14 mouse cellular contexts compared by ENCODE assay signal in genomic region chr14:62585338-62585737, GRCm38 (mm10). TPM values are rescaled to one million over a fixed set of nuclear protein-coding genes. Genes with fewer than 3 reads are reported as not detected.
DNase-seq lines count a peak whose midpoint lies in the region; ATAC-seq lines count a peak whose summit lies in the region.
"Had no signal": no experiment of that assay in that cellular context is flagged by ENCODE, and none has a peak within 500 bp of the region (broad histone marks: within the 10 kb centered on the region; RNA-seq: fewer than 3 reads in every experiment).

No protein-coding gene starts in this region.

- intact Hi-C loops in heart, postnatal 14 days (cut with DNase I): no loop called here

- no peak overlapping the region for H3K4me2 ChIP-seq in forebrain, embryonic 15.5 days (replicated peaks)
- no peak overlapping the region for H3K4me2 ChIP-seq in midbrain, embryonic 12.5 days (replicated peaks)
- H3K4me2 ChIP-seq in intestine, embryonic 15.5 days (replicated peaks): no peak overlapping the region

- H3K9ac ChIP-seq in forebrain, embryonic 15.5 days (replicated peaks): no peak overlapping the region
- no peak overlapping the region for H3K9ac ChIP-seq in midbrain, embryonic 12.5 days (replicated peaks)
- no peak overlapping the region for H3K9ac ChIP-seq in intestine, embryonic 15.5 days

- H3K27me3 ChIP-seq in forebrain, embryonic 15.5 days: no peaks in the 10 kb centered on the region
- 0 out of 2 replicates have a peak, but pooled peaks cover 4% of the 10 kb centered on the region for H3K27me3 ChIP-seq in midbrain, embryonic 12.5 days
- no peaks in the 10 kb centered on the region for H3K27me3 ChIP-seq in intestine, embryonic 15.5 days (replicated peaks)
- peaks cover 42% of the 10 kb centered on the region for H3K27me3 ChIP-seq in limb, embryonic 10.5 days (ENCODE audit: low read depth, poor library complexity, severe bottlenecking)

- H3K4me1 ChIP-seq in forebrain, embryonic 15.5 days: peaks cover 48% of the 10 kb centered on the region
- peaks cover 52% of the 10 kb centered on the region for H3K4me1 ChIP-seq in midbrain, embryonic 12.5 days
- H3K4me1 ChIP-seq in intestine, embryonic 15.5 days (replicated peaks): no peaks in the 10 kb centered on the region
- H3K4me1 ChIP-seq in limb, embryonic 10.5 days: peaks cover 42% of the 10 kb centered on the region

- H3K27ac ChIP-seq in forebrain, embryonic 15.5 days (replicated peaks): peak overlapping the region; percentile 86
- H3K27ac ChIP-seq in midbrain, embryonic 12.5 days (replicated peaks): peak overlapping the region; percentile 80
- no peak overlapping the region for H3K27ac ChIP-seq in intestine, embryonic 15.5 days
- H3K27ac ChIP-seq in limb, embryonic 10.5 days: no peak overlapping the region

- H3K36me3 ChIP-seq in forebrain, embryonic 15.5 days: peaks cover 9% of the 10 kb centered on the region; the same call in 1 of the 2 replicates
- no peaks in the 10 kb centered on the region for H3K36me3 ChIP-seq in midbrain, embryonic 12.5 days
- no peaks in the 10 kb centered on the region for H3K36me3 ChIP-seq in intestine, embryonic 15.5 days
- H3K36me3 ChIP-seq in limb, embryonic 10.5 days: no peaks in the 10 kb centered on the region

- WGBS in forebrain, embryonic 15.5 days: 5% methylated on average over 3 of the region's 3 CpGs
- WGBS in midbrain, embryonic 12.5 days: 17% methylated on average over 3 of the region's 3 CpGs
- WGBS in intestine, embryonic 15.5 days: 53% methylated on average over 3 of the region's 3 CpGs
- WGBS in limb, embryonic 10.5 days: 58% methylated on average over 3 of the region's 3 CpGs

- peak; percentile 87 for ATAC-seq in forebrain, embryonic 15.5 days (replicated peaks)
- ATAC-seq in midbrain, embryonic 12.5 days (ENCODE audit: low FRiP score, low read depth): peak; percentile 70
- ATAC-seq in intestine, embryonic 15.5 days: no peak
- ATAC-seq: activated CD4-positive, CD25-positive, alpha-beta regulatory T cell, adult 4 months had no signal

- H3K9me3 ChIP-seq in forebrain, embryonic 15.5 days: no peaks in the 10 kb centered on the region
- no peaks in the 10 kb centered on the region for H3K9me3 ChIP-seq in midbrain, embryonic 12.5 days
- no peaks in the 10 kb centered on the region for H3K9me3 ChIP-seq in intestine, embryonic 15.5 days
- no peaks in the 10 kb centered on the region for H3K9me3 ChIP-seq in limb, embryonic 10.5 days (replicated peaks)

- H3K4me3 ChIP-seq in forebrain, embryonic 15.5 days: no peak overlapping the region
- H3K4me3 ChIP-seq in midbrain, embryonic 12.5 days: no peak overlapping the region
- no peak overlapping the region for H3K4me3 ChIP-seq in intestine, embryonic 15.5 days (replicated peaks)
- H3K4me3 ChIP-seq in limb, embryonic 10.5 days: no peak overlapping the region

- DNase-seq in kidney, adult 11 months: peak; percentile 39
- DNase-seq in kidney, postnatal 4 days: no peak
- DNase-seq in Muller cell, postnatal 12 days (ENCODE audit: inconsistent ontology term): peak; percentile 36
- no peak for DNase-seq in heart, postnatal 14 days
- DNase-seq in limb, embryonic 10.5 days (ENCODE audit: low spot score): no peak
- DNase-seq: liver had no signal

RNA-seq across cellular contexts. Expression of gene Gm4131, which starts 18.6 kb away (rescaled TPM):
- polyA plus RNA-seq in forebrain, embryonic 15.5 days (2015; fragmentation: Nextera tagmentation; extraction: Ambion mirVana): 0.32 TPM in 1 of 2 replicates, not detected in the other
- not detected in 2 replicates for polyA plus RNA-seq in midbrain, embryonic 12.5 days (2016; fragmentation: Nextera tagmentation; extraction: Ambion mirVana)
- polyA plus RNA-seq in intestine, embryonic 15.5 days (2015; fragmentation: Nextera tagmentation; extraction: Ambion mirVana): not detected in 2 replicates
- total RNA-seq in heart, postnatal 14 days (2021): not detected
- polyA plus RNA-seq in limb, embryonic 10.5 days (2016; fragmentation: Nextera tagmentation; extraction: Ambion mirVana): not detected in 2 replicates
- total RNA-seq: ES-E14; layer of hippocampus, postnatal 14 days had no signal
- polyA plus RNA-seq: activated CD4-positive, CD25-positive, alpha-beta regulatory T cell, adult 4 months; frontal cortex, adult 2 months; neural tube, embryonic 11.5 days had no signal

RNA-seq across cellular contexts. Expression of gene Fam124a, which starts 29.8 kb away (rescaled TPM):
- 35.9 and 37.0 TPM in 2 replicates for polyA plus RNA-seq in forebrain, embryonic 15.5 days (2015; fragmentation: Nextera tagmentation; extraction: Ambion mirVana)
- 7.8 and 8.3 TPM in 2 replicates for polyA plus RNA-seq in midbrain, embryonic 12.5 days (2016; fragmentation: Nextera tagmentation; extraction: Ambion mirVana)
- 4.5 and 4.6 TPM in 2 replicates for polyA plus RNA-seq in intestine, embryonic 15.5 days (2015; fragmentation: Nextera tagmentation; extraction: Ambion mirVana)
- total RNA-seq in heart, postnatal 14 days (2021): 1 to 10 TPM; 3.6 to 4.3 TPM
- polyA plus RNA-seq in limb, embryonic 10.5 days (2016; fragmentation: Nextera tagmentation; extraction: Ambion mirVana): 0.15 and 0.30 TPM in 2 replicates
- polyA plus RNA-seq: activated CD4-positive, CD25-positive, alpha-beta regulatory T cell, adult 4 months had no signal

Comparison
In these comparisons a context has a peak if more than half of its experiments do, and no peak if none do; other contexts are left out.
1. DNase-seq: peak in kidney, adult 11 months (single experiment) and Muller cell, postnatal 12 days (single experiment); none in kidney, postnatal 4 days (0 of 2), heart, postnatal 14 days (0 of 2) and limb, embryonic 10.5 days (single experiment).
2. H3K27ac ChIP-seq: peak in forebrain, embryonic 15.5 days (single experiment) and midbrain, embryonic 12.5 days (single experiment); none in intestine, embryonic 15.5 days (single experiment) and limb, embryonic 10.5 days (single experiment).